Mouse (Mus musculus): ENCODE data around the gene Spen.

Gene Spen

DNA sequence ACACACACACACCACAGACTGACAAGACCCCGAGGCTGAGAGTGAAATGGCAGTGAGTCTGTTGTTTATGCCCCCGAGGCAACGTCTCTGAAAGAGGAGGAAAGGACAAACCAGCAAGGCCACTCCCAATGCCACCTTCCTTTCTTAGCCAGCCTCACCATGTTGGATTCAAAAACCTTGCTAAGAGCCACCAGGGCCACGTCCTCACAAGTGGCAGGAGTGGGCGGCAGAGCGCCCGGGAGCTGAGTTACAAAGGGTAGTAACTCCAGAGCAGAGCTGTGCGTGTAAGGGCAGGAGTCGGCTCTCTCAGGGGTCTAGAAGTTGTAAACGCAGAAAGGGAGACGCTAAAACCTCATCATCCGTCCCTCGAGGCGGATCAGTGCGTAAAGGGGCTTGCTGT lies 7.4 kb downstream of the Spen start:
- DNase-seq (ENCODE audit: low read depth, low spot score) = no peak

DNA sequence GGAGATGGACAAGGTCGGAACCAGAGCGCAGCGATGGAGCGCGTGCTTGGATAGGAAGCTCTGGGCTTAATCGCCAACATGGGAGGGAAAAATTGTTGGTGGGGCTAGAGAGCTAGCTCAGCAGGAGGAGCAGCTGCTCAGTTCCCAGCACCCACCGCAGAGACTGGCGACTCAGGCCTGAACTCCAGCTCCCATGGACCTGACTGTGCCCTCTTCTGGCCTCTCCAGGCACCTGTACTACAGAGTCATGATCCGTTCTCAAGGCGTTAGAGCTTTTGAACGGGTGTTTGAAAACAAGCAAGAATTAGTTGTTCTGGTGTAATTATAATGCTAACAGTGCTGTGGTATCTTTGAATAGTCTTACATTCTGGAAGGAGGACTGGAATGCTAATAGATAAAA lies 9.5 kb downstream of the Spen start:
- DNase-seq (ENCODE audit: low read depth, low spot score) = no peak

DNA sequence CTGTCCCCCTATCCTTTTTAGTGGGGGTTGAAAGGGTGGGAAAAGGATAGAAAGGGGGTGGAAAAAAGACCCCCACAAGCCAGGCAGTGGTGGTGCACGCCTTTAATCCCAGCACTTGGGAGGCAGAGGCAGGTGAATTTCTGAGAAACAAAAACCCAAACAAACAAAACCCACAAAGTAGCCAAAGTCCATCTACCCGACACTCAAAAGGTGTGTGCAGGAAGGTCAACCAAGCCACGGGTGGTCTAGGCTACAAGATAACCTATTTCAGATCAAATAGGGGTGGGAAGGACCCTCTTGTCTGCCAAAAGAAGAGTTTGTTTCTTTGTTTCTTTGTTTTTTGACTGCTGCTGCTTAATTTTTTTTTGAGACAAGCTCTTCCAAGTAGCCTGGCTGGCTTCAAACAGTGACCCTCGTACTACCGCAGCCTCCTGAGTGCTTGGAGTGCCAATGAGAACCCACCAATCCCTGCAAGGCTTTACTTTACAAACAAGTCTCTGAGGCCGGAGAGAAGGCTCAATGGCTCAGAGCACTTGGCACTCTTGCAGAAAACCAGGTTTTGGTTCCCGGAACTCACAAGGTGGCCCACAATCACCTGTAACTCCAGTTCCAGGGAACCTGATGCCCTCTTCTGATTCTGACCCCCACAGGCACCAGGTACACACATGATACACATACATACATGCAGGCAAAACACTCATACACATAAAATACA lies 11.3 kb downstream of the Spen start:
- no peak for DNase-seq (ENCODE audit: low read depth, low spot score)

DNA sequence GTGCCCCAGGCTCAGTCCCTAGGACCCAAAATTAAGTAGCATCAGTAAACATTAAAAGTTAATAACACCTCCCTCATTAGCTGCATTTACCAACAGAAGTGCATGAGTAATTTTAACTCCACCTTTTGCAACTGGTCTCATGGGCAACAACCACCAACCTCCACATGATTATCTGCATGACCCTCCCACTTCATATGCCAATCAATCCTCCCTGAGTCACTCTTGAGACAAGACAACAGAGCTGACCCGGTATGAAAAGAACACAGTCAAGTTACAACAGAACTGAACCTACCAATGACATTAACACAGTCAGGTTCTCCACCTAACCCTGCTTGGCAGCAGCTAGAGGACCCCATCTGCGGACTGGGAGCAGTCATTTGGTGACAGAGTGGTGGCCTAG lies 12.5 kb downstream of the Spen start:
- DNase-seq (ENCODE audit: low read depth, low spot score) = no peak

DNA sequence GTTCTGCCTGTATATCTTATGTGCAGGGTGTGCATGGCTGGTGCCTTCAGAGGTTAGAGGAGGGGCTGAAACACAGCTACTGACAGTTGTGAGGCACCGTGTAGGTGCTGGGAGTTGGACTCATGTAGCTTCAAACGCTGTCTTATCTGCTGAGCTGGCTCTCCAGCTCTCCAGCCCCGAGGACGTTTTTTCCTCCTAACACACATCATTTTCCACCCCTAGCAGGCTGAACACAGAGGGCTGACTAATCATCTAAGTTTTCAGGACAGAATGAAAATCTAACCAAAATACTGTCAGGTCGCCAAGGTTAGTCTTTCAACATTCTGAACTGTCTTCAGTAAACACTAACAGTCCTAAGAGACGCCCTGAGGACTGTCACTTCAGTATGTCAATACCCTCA lies 13.7 kb downstream of the Spen start:
- DNase-seq (ENCODE audit: low read depth, low spot score) = no peak

DNA sequence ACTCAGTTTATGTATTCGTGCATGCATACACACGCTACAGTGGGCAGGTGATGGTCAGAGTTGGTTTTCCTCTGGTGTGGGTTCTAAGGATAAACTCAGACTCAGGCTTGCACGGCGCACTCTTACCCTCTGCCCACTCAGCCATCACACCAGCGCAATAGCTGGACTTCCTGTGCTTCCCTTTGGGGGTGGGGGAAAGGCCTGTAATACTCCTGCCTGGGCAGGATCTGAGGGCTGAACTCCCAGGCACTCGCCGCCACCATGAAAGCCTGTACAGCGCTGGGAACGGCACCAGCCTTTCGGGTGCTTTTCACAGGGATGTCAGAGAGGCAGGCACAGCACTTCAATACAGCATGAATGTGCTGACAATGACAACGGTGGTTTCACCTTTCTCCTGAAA lies 15.3 kb downstream of the Spen start:
- DNase-seq (ENCODE audit: low read depth, low spot score) = no peak

DNA sequence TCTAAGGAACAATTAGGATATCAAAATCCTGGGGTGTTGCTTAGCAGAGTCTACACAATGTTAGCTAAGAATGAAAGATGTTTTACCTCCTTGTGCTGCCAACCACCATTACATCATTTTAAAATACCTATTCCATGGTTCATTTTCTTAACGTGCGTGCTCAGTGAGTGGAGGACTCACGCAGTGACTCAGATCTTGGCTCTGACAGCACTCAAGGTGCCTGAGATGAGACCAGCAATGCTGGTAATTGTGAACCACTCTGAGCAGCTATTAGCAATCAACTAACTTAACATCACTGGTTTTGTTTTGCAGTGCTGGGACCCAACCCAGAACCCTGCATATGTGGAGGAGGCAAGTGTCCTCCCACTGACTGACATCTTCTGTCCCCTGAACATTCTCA lies 20.0 kb downstream of the Spen start:
- DNase-seq (ENCODE audit: low read depth, low spot score) = no peak

DNA sequence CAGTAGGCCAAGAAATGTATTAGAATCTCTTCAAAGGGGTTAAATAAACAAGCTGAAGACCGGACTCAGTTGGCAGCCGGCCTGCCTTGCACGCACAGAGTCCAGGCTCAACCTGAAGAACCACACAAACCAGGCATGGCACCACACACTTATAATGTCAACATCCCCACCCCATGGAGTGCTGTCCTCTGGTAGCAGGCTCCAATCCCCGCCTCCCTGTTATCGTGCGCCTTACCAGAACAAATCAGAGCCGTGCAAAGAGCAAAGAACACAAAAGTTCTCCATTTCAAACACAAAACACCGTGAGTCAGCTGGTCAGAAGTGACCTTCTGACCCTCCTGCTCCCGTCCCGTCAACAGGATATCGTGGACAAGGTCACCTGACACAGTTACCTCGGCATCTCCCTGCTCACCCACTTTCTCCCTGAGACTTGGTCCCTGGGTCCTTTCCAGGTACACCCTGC lies 24.2 kb downstream of the Spen start:
- no peak for DNase-seq (ENCODE audit: low read depth, low spot score)

DNA sequence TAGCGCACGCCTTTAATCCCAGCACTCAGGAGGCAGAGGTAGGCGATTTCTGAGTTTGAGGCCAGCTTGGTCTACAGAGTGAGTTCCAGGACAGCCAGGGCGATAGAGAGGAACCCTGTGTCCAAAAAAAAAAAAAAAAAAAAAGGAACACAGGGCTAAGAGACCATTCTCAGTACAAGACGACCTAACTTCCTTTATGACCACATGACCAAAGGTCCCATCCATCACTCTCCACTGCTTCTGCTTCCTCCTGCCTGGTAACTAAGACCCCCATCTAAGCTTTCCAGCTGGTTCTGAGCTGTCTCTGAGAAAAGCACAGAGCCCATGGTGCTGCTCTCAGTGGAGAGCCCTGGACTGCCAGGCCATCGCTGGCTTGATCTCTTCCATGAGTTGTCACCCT lies 26.3 kb downstream of the Spen start:
- DNase-seq (ENCODE audit: low read depth, low spot score) = no peak

DNA sequence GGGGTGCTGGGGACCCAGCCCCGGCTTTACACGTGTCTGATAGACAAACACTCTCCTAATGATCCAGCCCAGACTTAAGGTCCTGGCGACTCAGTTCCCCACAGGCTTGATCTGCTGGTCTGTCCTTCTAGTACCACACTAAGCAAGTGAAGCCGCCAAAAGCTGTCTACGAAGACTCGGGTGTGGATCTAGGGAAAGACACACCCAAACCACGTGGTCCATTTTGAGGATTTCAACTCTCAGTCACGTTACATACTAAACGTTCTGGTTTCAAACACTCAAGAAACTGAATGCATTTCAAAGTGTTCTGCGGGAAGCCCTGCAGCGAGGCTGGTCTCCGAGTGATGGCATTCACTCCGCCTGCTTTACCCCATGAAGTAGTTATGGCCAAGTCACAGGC lies 27.9 kb downstream of the Spen start:
- DNase-seq (ENCODE audit: low read depth, low spot score) = no peak

DNA sequence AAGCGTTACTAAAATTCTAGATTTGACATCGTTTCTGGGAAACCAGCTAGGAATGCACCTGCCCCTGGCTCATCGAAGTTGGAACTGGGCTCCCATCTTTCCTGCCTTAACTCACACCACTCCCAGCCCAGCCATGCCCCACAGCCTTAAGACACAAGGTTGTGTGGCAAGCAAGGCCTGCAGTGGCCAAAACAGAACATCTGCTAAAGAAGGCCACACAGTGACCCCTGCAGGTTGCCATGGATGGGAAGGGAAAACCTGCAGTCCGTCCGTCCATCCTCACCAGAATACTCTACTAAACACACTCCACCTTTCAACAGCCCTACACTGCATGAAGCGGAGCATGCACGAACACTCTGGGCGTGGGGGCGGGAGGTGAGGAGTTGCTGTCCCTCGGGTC lies 31.5 kb downstream of the Spen start:
- DNase-seq (ENCODE audit: low read depth, low spot score) = no peak

DNA sequence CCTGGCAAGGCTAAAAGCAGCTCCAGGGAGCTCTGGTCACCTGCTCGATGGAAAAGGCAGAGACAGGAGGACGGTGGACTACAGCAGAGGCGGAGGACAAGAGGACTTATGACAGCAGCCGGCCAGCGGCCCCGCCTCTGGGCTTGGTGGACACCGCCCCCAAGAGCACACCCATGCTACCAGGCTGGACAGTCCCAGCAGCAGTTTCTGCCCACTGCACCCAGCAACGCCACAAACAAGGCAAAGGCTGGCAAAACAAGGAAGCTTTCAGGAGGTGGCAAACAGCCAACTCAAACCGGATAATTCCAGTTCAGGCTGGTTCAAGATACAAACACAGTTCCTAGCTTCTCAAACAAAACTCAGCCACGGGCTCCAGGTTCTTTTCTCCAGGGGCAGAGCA lies 32.0 kb downstream of the Spen start:
- DNase-seq (ENCODE audit: low read depth, low spot score) = no peak

DNA sequence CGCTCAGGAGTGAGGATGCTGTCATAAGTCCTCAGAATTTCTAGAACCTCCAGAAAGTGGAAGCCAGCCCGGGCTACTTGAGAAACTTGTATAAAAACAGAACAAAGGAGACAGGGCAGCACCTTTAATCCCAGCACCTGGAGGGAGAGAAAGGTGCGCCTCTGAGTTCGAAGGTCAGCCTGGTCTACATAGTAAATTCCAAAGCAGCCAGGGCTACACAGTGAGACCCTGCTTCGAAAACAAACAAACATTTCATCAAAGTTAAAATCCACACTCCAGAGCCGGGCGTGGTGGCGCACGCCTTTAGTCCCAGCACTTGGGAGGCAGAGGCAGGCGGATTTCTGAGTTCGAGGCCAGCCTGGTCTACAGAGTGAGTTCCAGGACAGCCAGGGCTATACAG lies 32.6 kb downstream of the Spen start:
- no peak for DNase-seq (ENCODE audit: low read depth, low spot score)

DNA sequence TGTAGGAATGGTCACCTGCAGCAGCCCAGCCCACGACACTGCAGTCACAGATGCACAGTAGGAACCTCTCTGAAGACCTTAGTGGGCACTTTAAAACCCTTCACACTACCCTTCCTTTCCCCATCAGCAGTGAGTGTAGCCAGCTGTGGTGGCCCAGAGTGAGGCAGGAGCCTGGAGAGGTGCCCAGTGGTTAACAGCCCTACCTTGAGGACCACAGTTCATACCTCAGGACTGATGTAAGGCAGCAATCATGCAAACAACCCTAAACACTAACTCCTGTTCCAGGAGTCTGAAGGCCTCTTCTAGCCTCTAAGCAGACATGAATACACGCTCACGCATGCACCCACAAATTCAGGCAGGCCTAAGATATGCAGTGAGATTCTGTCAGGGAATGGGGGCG lies 33.9 kb downstream of the Spen start:
- no peak for DNase-seq (ENCODE audit: low read depth, low spot score)

DNA sequence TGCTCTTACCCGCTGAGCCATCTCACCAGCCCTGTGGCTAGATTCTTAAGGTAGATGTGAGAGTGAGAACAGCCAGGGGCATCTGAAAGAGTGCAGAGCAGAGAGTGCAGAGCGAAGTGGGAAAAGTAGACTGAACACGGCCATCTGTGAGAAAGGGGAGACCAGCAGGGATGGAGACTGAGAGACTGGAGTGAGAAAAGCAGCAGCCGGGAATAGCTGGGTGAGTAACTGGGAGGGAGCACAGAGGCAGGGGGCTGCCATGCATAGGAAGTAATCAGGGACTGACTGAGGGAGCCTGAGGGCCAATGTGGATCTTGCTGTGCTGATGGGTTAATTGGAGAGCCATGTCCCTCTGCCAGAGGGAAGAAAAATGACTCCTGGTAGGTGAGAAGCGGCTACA lies 35.7 kb downstream of the Spen start:
- DNase-seq (ENCODE audit: low read depth, low spot score) = no peak

DNA sequence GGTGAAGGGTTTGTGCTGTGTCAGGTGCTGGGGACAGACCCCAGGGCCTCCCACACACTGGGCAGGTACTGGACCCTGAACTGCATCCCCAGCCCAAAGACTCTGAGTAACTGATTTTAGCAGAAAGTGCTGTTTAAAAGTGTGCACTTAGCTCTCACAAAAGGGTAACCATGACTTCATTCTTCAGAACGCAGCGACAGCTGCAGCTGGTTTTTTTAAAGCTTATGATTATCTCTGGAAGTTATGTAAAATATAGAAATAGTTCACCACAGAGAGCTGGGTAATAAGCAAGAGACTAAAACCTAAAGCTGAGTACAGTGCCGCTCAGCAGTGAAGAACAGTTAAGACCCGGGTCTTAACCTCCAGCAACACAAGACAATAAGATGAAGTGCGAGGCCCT lies 37.3 kb downstream of the Spen start:
- no peak for DNase-seq (ENCODE audit: low read depth, low spot score)

DNA sequence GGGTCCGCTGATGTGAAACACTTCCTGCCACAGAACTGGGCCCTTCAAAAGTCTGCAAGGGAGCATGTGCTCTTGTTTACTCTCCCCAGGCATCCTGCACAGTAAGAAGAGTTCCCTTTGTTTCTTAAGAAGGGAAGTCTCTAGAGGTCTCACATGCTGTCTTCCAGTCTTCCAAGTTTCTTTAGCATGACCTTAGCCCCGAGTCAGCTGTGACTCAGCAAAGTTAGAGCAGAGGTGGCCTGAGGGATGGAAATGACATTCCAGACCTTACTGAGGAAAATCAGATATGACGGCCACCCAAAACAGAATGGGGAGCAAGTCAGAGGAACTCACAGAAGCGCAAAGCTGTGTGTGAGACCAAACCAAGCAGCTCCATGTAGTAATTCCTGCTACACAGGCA lies 37.8 kb downstream of the Spen start:
- DNase-seq (ENCODE audit: low read depth, low spot score) = no peak

DNA sequence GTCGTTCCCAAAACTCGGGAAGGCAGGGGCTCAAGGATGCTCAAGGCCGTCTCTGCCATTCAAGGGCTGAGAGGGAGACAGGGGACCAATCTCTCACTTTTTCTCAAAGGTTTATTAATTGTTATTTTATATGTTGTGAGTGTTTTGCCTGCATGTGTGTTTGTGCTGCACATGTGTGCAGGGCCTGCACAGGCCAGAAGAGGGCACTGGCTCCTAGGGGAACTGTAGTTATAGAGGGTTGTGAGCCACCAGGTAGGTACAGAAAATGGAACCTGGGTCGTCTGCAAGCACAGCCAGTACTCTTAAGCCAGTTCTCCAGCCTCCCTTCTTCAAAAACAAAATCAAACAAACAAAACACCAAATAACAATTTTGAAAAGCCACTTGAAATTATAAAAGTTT lies 49.7 kb downstream of the Spen start:
- no peak for DNase-seq (ENCODE audit: low read depth, low spot score)

DNA sequence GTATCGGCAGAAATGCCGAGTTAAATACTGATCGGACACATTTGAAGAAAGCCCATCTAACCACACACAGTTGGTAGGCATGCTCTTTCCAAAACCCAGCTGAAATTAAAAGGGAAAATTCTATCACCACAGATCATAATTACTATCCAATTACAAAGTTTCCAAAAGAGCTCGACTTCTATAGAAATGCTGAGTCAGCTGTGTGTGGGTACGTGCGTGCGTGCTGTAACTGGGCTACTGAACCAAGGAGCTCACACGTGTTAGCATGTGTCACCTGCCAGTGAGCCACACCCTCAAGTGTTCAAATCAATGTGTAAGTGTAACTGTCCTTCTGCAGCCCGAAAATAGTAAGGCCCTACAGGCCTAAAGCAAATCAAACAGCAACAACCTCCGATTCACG lies 50.8 kb downstream of the Spen start:
- no peak for DNase-seq (ENCODE audit: low read depth, low spot score)

DNA sequence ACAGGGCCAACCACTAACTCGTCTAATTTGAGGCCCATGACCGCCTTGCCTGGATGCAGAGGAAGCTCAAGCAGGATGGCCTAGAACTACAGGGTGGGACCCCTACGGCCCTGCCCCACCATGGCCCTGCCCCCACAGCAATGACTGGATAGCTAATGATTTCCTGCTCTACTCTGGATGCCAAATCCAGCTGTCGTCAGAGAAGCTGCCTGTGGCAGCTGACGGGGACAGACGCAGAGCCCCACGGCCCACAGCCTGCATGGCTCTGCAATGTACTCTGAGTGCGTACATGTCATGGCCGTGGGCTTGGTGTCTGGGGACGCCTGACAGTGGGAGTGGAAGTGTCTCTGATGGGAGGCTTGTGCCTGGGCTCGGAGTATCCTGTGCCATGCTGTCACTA lies 54.3 kb downstream of the Spen start:
- DNase-seq (ENCODE audit: low read depth, low spot score) = no peak

DNA sequence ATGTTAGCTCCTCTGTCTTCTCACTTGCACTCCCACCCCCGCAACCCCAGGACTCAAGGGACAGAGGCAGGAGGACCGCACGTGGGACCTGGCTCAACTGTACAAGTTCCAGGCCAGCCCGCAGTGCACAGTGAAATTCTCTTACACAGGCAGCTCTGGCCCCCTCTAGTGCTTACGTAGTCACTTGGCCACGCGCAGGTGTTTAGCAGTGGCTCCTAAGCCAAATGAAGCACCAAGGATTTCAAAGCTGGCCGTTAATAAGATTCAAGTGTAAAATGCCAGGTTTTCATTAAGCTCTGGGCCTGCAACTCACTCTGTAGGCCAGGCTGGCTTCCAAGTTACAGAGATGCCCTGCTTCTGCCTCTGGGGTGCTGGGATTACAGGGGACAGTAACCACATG lies 59.0 kb downstream of the Spen start:
- DNase-seq (ENCODE audit: low read depth, low spot score) = no peak

DNA sequence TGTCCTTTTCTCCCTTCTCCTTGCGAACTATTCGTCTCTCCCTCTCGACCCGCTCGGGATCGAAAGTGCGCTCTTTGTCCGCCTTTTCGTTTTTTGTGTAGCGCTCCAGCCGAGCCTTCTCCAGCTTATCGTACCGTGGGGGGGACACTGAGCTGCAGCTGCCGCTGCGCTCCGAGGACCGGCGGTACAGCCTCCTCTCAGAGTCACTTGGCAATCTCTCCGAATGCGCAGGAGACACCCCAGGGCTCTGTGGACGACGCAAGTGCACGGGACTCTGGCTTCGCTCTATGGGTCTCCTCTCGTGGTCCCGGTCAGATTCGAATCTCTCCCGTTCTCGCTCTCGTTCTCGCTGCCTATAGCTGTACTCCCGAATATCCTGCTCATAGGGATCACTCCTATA lies 59.6 kb downstream of the Spen start:
- no peak for DNase-seq (ENCODE audit: low read depth, low spot score)

DNA sequence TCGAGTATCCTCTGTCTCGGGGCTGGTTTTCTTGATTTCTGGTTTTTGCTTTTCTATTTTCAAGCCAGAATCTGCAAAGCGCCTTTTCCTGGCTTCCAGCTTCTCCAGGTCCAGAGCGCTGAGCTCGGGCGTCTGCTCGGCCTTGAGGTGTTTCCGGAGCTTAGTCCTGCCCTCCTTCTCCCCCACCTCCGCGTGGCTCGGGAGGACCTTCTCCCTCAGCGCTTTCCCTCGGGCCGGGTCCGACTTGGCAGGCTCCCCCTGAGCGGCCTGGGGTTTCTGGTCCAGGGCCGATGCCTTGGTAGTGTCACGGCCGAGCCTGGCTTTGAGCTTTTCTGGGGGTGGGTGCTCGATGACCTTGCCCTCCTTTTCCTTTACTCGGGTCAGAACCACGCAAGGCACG lies 60.2 kb downstream of the Spen start:
- DNase-seq (ENCODE audit: low read depth, low spot score) = no peak

DNA sequence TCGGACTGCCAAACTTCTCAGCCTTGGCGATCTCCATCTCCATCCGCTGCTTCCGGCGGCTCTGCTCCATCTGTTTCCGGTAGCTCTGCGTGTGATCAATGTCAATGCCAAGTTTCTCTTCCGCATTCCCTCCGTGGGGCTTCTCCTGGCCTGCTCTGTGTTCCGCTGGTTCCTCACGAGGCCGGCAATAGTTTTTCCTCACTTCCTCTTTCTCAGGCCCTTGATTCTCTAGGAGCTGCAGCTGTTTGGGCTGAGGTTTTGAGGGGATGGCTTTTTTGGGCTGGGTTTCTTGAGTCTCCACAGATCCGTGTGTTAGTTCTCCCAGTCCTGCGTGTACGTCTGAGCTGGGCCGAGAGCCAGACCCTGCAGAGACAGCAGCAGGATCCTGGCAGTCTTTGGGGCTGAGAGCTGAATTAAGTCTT lies 60.7 kb downstream of the Spen start:
- no peak for DNase-seq (ENCODE audit: low read depth, low spot score)
